Mouse (Mus musculus) CD8-positive naive resting alpha-beta T cell, adult 57 days (primary cell): Measurements from ENCODE around the gene 4930402F06Rik. TPM values are rescaled to one million over a fixed set of nuclear protein-coding genes. Genes with fewer than 3 reads are reported as not detected.

Experiments used
- total RNA-seq: library from RNA; stranded (reverse); gene quantifications from one replicate; pipeline ENCODE4 v1.2.4, GENCODE M21; 2023

The 4930402F06Rik gene
- not detected for total RNA-seq

GRCm38 (mm10) chr2:35397096-35397495, at the start of gene 4930402F06Rik:
4930402F06Rik (minus strand) TSS chr2:35397175.

GRCm38 (mm10) chr2:35367629-35368028, 29.3 kb downstream of the 4930402F06Rik start, which contains the start of gene 4930568D16Rik:
4930568D16Rik (minus strand) TSS chr2:35367729.

GRCm38 (mm10) chr2:35336388-35337280, 60.3 kb downstream of the 4930402F06Rik start, which contains the start of gene Stom:
Stom (minus strand) TSS chr2:35336976.

Other genes starting within 250 kb of the 4930402F06Rik start
- gene Rab14, start 196.1 kb downstream of the 4930402F06Rik start, total RNA-seq: 142 TPM
- gene Gsn, start 140.8 kb downstream of the 4930402F06Rik start, total RNA-seq: 19.8 TPM
- 2.2 TPM for gene Stom, start 60.2 kb downstream of the 4930402F06Rik start, total RNA-seq
- not detected for gene 4930568D16Rik, start 29.4 kb downstream of the 4930402F06Rik start, total RNA-seq
- gene Ggta1, start 66.1 kb upstream of the 4930402F06Rik start, total RNA-seq: 28.7 TPM
- 1.2 TPM for gene Dab2ip, start 161.1 kb upstream of the 4930402F06Rik start, total RNA-seq